Comparison of ENCODE assay signal across 25 mouse cellular contexts in the genomic region with DNA sequence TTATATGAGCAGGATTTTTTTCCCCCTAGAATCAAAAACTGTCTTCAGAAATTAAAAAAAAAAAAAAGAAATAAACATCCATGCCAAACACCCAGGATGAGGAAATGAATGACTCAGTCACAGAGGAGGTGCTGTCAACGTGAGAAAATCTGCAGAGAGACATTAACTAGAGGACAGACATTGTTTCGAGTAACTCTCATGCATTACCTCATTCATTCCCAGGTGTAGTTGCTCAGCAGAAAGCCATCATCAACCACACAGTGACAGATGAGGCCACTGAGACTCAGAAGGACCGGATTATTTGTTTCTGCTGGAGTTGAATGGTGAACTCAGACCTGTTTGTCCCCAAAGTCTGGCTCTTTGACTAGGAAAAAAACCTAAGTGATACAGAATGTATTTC.
"Had no signal": no experiment of that assay in that cellular context is flagged by ENCODE, and none has a peak within 500 bp of the region (broad histone marks: within the 10 kb centered on the region; RNA-seq: fewer than 3 reads in every experiment).

No protein-coding gene starts in this region.

- H3K4me3 ChIP-seq: embryonic facial prominence, embryonic 10.5 days; embryonic facial prominence, embryonic 12.5 days; embryonic facial prominence, embryonic 13.5 days; embryonic facial prominence, embryonic 15.5 days; erythroblast, embryonic 14.5 days; forebrain, embryonic 10.5 days; forebrain, embryonic 12.5 days; forebrain, embryonic 13.5 days; forebrain, embryonic 15.5 days; gastrocnemius, adult 2 months; heart, adult 2 months had no signal

- H3K9ac ChIP-seq: embryonic facial prominence, embryonic 12.5 days; embryonic facial prominence, embryonic 13.5 days; embryonic facial prominence, embryonic 15.5 days; forebrain, embryonic 12.5 days; forebrain, embryonic 13.5 days; forebrain, embryonic 15.5 days; forebrain, postnatal 0 days had no signal

- H3K36me3 ChIP-seq: embryonic facial prominence, embryonic 10.5 days; embryonic facial prominence, embryonic 12.5 days; embryonic facial prominence, embryonic 13.5 days; embryonic facial prominence, embryonic 15.5 days; forebrain, embryonic 10.5 days; forebrain, embryonic 12.5 days; forebrain, embryonic 15.5 days had no signal

- H3K4me1 ChIP-seq: embryonic facial prominence, embryonic 12.5 days; embryonic facial prominence, embryonic 13.5 days; embryonic facial prominence, embryonic 15.5 days; forebrain, embryonic 12.5 days; forebrain, embryonic 13.5 days; forebrain, embryonic 15.5 days had no signal

- ATAC-seq: forebrain, embryonic 13.5 days; forebrain, embryonic 14.5 days; forebrain, embryonic 15.5 days; forebrain, postnatal 0 days had no signal

- H3K4me2 ChIP-seq: embryonic facial prominence, embryonic 12.5 days; embryonic facial prominence, embryonic 13.5 days; embryonic facial prominence, embryonic 15.5 days; forebrain, embryonic 12.5 days; forebrain, embryonic 13.5 days; forebrain, embryonic 15.5 days had no signal

- H3K27me3 ChIP-seq: embryonic facial prominence, embryonic 12.5 days; embryonic facial prominence, embryonic 13.5 days; embryonic facial prominence, embryonic 15.5 days; forebrain, embryonic 12.5 days; forebrain, embryonic 13.5 days; forebrain, embryonic 15.5 days had no signal

- H3K27ac ChIP-seq: embryonic facial prominence, embryonic 10.5 days; embryonic facial prominence, embryonic 12.5 days; embryonic facial prominence, embryonic 13.5 days; embryonic facial prominence, embryonic 15.5 days; forebrain, embryonic 10.5 days; forebrain, embryonic 12.5 days; forebrain, embryonic 13.5 days; forebrain, embryonic 15.5 days; gastrocnemius, adult 2 months; heart, adult 2 months had no signal

- DNase-seq: cerebellum, adult 8-10 months; cerebellum, adult 9-10 months; cerebellum, adult 9-11 months; cerebellum, postnatal 10 days; cerebellum, postnatal 14 days; cerebellum, postnatal 25 days; cerebellum, postnatal 36 days; forebrain, postnatal 0 days; gastrocnemius, adult 2 months; gastrocnemius, postnatal 10 days; gastrocnemius, postnatal 14 days; gastrocnemius, postnatal 25 days; gastrocnemius, postnatal 36 days; heart, adult 18-20 months; heart, adult 2 months had no signal

- H3K9me3 ChIP-seq: embryonic facial prominence, embryonic 10.5 days; embryonic facial prominence, embryonic 12.5 days; embryonic facial prominence, embryonic 15.5 days; forebrain, embryonic 10.5 days; forebrain, embryonic 12.5 days; forebrain, embryonic 13.5 days; forebrain, embryonic 15.5 days had no signal
